Mouse (Mus musculus) bone marrow, adult 2 months (tissue): ENCODE measurements at regions not wholly inside any gene's neighbourhood (a gene's known extent, or its start where the extent isn't known, plus 50 kb on each side); places are given as distances from the start of the nearest gene placed in this dataset.
A peak's percentile ranks its signal among the peaks of the same experiment; 100 is the strongest.

Source experiments
- CTCF ChIP-seq: fragments of 200-500 bp; IDR thresholded peaks from 2 replicates; pipeline ENCODE4 v1.5.1; 2011; ENCODE audit warnings: low read length, control low read depth; ENCODE audit not compliant: control insufficient read depth, insufficient read depth
- POLR2A ChIP-seq: fragments of 200-500 bp; IDR thresholded peaks from 2 replicates; pipeline ENCODE4 v1.6.1; 2011; ENCODE audit warnings: low read depth, mild to moderate bottlenecking, control low read depth, low read length, borderline replicate concordance; ENCODE audit not compliant: control insufficient read depth

- TF ChIP-seq CTCF (no peak), POLR2A (peak; percentile 22; the same call in 1 of the 2 replicates)
Measured at GRCm38 (mm10) chr3:131019163-131019956, 90.9 kb upstream of the Lef1 start.
